Mouse (Mus musculus): ENCODE data around the gene Gtpbp1. TPM values are rescaled to one million over a fixed set of nuclear protein-coding genes. Genes with fewer than 3 reads are reported as not detected.

Gene Gtpbp1
- polyA plus RNA-seq, 1 experiment from 2014 or later: 47.2 TPM

- peak overlapping the region; percentile 95 for H3K4me3 ChIP-seq
- H3K9me3 ChIP-seq (replicated peaks): no peaks in the 10 kb centered on the region
- no peak for ATAC-seq
- peak overlapping the region; percentile 94 for H3K27ac ChIP-seq
- peaks cover 68% of the 10 kb centered on the region for H3K4me1 ChIP-seq
- H3K4me2 ChIP-seq: peak overlapping the region; percentile 85
- no peaks in the 10 kb centered on the region for H3K36me3 ChIP-seq (ENCODE audit: poor library complexity, severe bottlenecking)
- peak overlapping the region; percentile 92 for H3K9ac ChIP-seq
- H3K27me3 ChIP-seq: no peaks in the 10 kb centered on the region
- WGBS: under 1% methylated on average over 29 of the region's 33 CpGs
Measured at GRCm38 (mm10) chr15:79687175-79687574, 3.5 kb upstream of the Gtpbp1 start.

GRCm38 (mm10) chr15:79687646-79688267 lies 2.9 kb upstream of the Gtpbp1 start, which contains the start of gene Josd1:
Josd1 (minus strand) TSS chr15:79687919.
- Histone ChIP-seq H3K9ac (peak within 1 kb of the TSS; percentile 92), H3K27me3 (no peaks in the 10 kb centered on the region), H3K4me1 (peaks cover 71% of the 10 kb centered on the region), H3K36me3 (ENCODE audit: poor library complexity, severe bottlenecking) (no peaks in the 10 kb centered on the region), H3K9me3 (replicated peaks) (no peaks in the 10 kb centered on the region), H3K27ac (peak within 1 kb of the TSS; percentile 94), H3K4me3 (peak within 1 kb of the TSS; percentile 95), H3K4me2 (peak within 1 kb of the TSS; percentile 85)
- ATAC-seq: peak; percentile 54
- under 1% methylated on average over 56 of the region's 72 CpGs for WGBS

- 2% methylated on average over 8 of the region's 8 CpGs for WGBS
- no peak for ATAC-seq
- peaks cover 71% of the 10 kb centered on the region for H3K4me1 ChIP-seq
Measured at GRCm38 (mm10) chr15:79688268-79688956, 2.2 kb upstream of the Gtpbp1 start.

GRCm38 (mm10) chr15:79689662-79690425 lies 801 bp upstream of the Gtpbp1 start:
- Histone ChIP-seq H3K27me3 (no peaks in the 10 kb centered on the region), H3K4me2 (peak overlapping the region; percentile 97), H3K4me3 (peak overlapping the region; percentile 69), H3K36me3 (ENCODE audit: poor library complexity, severe bottlenecking) (peaks cover 9% of the 10 kb centered on the region), H3K4me1 (peaks cover 62% of the 10 kb centered on the region), H3K9me3 (replicated peaks) (no peaks in the 10 kb centered on the region), H3K27ac (peak overlapping the region; percentile 54), H3K9ac (peak overlapping the region; percentile 48; the same call in 1 of the 2 replicates)
- 13% methylated on average over 24 of the region's 24 CpGs for WGBS
- no peak for ATAC-seq

More at GRCm38 (mm10) chr15:79688268-79688956, 2.2 kb upstream of the Gtpbp1 start:
- peak overlapping the region; percentile 85 for H3K4me2 ChIP-seq
- no peaks in the 10 kb centered on the region for H3K27me3 ChIP-seq
- peak overlapping the region; percentile 92 for H3K9ac ChIP-seq
- no peaks in the 10 kb centered on the region for H3K36me3 ChIP-seq (ENCODE audit: poor library complexity, severe bottlenecking)
- peak overlapping the region; percentile 95 for H3K4me3 ChIP-seq
- H3K27ac ChIP-seq: peak overlapping the region; percentile 94
- no peaks in the 10 kb centered on the region for H3K9me3 ChIP-seq (replicated peaks)

- ATAC-seq: peak; percentile 6
Measured at GRCm38 (mm10) chr15:79691023-79691508, 421 bp downstream of the Gtpbp1 start.

DNA sequence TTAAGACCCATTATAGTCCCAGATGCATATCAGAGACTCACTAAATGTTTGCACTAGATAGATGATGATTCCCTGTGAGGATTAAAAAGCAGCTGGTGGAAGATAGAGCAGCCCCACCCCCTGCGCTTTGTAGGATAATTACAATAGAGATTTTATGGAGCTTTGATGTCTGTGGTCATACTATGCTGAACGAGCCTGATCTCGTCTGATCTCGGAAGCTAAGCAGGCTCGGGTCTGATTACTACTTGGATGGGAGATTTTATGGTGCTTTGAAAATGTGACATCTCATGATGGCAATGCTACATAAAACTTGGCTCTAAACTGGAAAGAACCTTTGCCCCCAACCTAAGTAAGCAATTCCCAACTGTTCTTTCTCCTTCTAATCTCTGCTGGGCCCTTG lies 1.7 kb downstream of the Gtpbp1 start:
- no peaks in the 10 kb centered on the region for H3K9me3 ChIP-seq (replicated peaks)
- WGBS: 71% methylated on average over 5 of the region's 5 CpGs
- peak overlapping the region; percentile 97 for H3K4me2 ChIP-seq
- H3K9ac ChIP-seq: peak overlapping the region; percentile 93; the same call in 1 of the 2 replicates
- no peak overlapping the region for H3K27ac ChIP-seq
- H3K4me1 ChIP-seq: peaks cover 48% of the 10 kb centered on the region
- H3K36me3 ChIP-seq (ENCODE audit: poor library complexity, severe bottlenecking): peaks cover 25% of the 10 kb centered on the region
- H3K27me3 ChIP-seq: no peaks in the 10 kb centered on the region
- H3K4me3 ChIP-seq: peak overlapping the region; percentile 69
- no peak for ATAC-seq

More at GRCm38 (mm10) chr15:79691023-79691508, 421 bp downstream of the Gtpbp1 start:
- H3K9ac ChIP-seq: peak overlapping the region; percentile 93
- peak overlapping the region; percentile 88 for H3K27ac ChIP-seq
- WGBS: under 1% methylated on average over 26 of the region's 53 CpGs
- no peaks in the 10 kb centered on the region for H3K27me3 ChIP-seq
- peak overlapping the region; percentile 97 for H3K4me2 ChIP-seq
- H3K4me3 ChIP-seq: peak overlapping the region; percentile 69
- H3K9me3 ChIP-seq (replicated peaks): no peaks in the 10 kb centered on the region
- peaks cover 17% of the 10 kb centered on the region for H3K36me3 ChIP-seq (ENCODE audit: poor library complexity, severe bottlenecking)
- H3K4me1 ChIP-seq: peaks cover 50% of the 10 kb centered on the region

DNA sequence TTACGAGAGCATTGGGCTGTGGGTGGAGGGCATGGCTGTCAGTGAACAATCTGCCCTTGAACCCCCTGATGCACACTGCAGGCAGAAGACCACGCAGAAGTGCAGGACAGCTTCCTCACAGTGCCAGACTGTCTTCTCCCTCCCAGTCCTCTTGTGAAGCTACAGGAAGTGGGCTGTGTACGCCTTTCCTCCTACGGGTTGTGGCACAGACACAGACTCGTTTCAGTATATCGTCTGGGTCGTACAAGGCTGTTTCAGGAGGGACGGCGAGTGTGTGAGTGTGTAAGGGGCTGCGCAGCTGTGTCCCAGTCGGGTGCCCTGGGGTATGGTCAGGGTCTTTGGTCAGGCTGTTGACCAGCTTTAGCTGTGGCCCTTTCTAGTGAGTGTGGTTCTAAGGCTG lies 3.1 kb downstream of the Gtpbp1 start:
- 95% methylated on average over 11 of the region's 11 CpGs for WGBS
- H3K27ac ChIP-seq: no peak overlapping the region
- H3K36me3 ChIP-seq (ENCODE audit: poor library complexity, severe bottlenecking): peaks cover 25% of the 10 kb centered on the region
- H3K9me3 ChIP-seq (replicated peaks): no peaks in the 10 kb centered on the region
- ATAC-seq: no peak
- no peak overlapping the region for H3K9ac ChIP-seq
- peaks cover 49% of the 10 kb centered on the region for H3K4me1 ChIP-seq
- H3K4me3 ChIP-seq: no peak overlapping the region
- H3K4me2 ChIP-seq: no peak overlapping the region
- no peaks in the 10 kb centered on the region for H3K27me3 ChIP-seq

- Histone ChIP-seq H3K9me3 (replicated peaks) (no peaks in the 10 kb centered on the region), H3K4me3 (no peak overlapping the region), H3K4me1 (peaks cover 47% of the 10 kb centered on the region), H3K9ac (no peak overlapping the region), H3K27ac (no peak overlapping the region), H3K4me2 (no peak overlapping the region), H3K36me3 (ENCODE audit: poor library complexity, severe bottlenecking) (peaks cover 31% of the 10 kb centered on the region), H3K27me3 (no peaks in the 10 kb centered on the region)
- WGBS: 93% methylated on average over 4 of the region's 4 CpGs
- ATAC-seq: no peak
Measured at GRCm38 (mm10) chr15:79694512-79694911, 3.9 kb downstream of the Gtpbp1 start.

DNA sequence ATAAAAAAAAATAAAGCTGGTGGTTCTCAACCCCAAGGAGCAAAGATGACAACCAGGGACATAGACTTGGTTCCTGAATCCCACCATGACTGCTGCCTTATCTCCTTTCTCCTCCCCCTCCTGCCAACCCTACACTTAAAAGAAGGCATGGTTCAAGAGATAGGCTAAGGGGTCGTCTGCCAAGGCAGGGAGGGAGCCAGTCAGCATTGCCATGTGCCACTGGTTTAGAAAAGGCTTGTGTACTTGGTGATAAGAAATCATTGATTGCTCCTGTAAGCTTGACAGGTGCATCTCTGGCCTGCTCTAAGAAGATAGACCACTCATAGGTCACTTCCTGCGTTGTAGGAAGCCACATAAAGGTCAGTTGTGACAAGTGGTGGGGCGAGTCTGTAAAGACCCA lies 4.9 kb downstream of the Gtpbp1 start:
- H3K4me3 ChIP-seq: no peak overlapping the region
- no peak for ATAC-seq
- WGBS: 73% methylated on average over 3 of the region's 3 CpGs
- peaks cover 41% of the 10 kb centered on the region for H3K4me1 ChIP-seq
- no peaks in the 10 kb centered on the region for H3K27me3 ChIP-seq
- H3K9ac ChIP-seq: no peak overlapping the region
- H3K36me3 ChIP-seq (ENCODE audit: poor library complexity, severe bottlenecking): peaks cover 31% of the 10 kb centered on the region
- no peak overlapping the region for H3K27ac ChIP-seq
- no peak overlapping the region for H3K4me2 ChIP-seq
- H3K9me3 ChIP-seq (replicated peaks): no peaks in the 10 kb centered on the region

DNA sequence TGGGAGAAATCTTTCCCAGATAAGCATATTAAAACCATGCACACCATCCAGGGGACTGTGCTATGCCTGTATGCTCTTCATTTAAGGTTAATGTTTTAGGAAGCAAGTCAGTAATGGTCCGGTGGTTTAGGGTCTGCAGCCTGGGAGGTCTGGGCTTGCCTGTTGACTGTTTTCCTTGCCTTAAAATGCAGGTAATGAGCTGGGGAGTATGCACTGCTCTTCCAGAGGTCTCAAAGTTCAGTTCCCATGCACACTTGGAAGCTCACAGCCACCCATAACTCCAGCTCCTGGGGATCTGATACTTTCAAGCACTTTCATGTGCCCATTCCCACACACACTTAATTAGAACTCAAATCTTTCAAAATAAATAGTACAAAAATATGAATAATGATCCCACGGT lies 5.9 kb downstream of the Gtpbp1 start:
- Histone ChIP-seq H3K36me3 (ENCODE audit: poor library complexity, severe bottlenecking) (peaks cover 31% of the 10 kb centered on the region), H3K4me2 (no peak overlapping the region), H3K9ac (no peak overlapping the region), H3K4me1 (peaks cover 37% of the 10 kb centered on the region), H3K27ac (peak overlapping the region; percentile 80), H3K4me3 (no peak overlapping the region), H3K9me3 (replicated peaks) (no peaks in the 10 kb centered on the region), H3K27me3 (no peaks in the 10 kb centered on the region)
- no peak for ATAC-seq
- 95% methylated on average over 2 of the region's 2 CpGs for WGBS

GRCm38 (mm10) chr15:79697011-79697410 lies 6.4 kb downstream of the Gtpbp1 start:
- no peak overlapping the region for H3K9ac ChIP-seq
- no peak overlapping the region for H3K4me2 ChIP-seq
- H3K27ac ChIP-seq: peak overlapping the region; percentile 80
- no peaks in the 10 kb centered on the region for H3K27me3 ChIP-seq
- no peaks in the 10 kb centered on the region for H3K9me3 ChIP-seq (replicated peaks)
- peaks cover 32% of the 10 kb centered on the region for H3K4me1 ChIP-seq
- peak; percentile 67 for ATAC-seq
- H3K36me3 ChIP-seq (ENCODE audit: poor library complexity, severe bottlenecking): peaks cover 31% of the 10 kb centered on the region
- H3K4me3 ChIP-seq: no peak overlapping the region
- WGBS: 61% methylated on average over 6 of the region's 6 CpGs

Measured in forebrain, embryonic 13.5 days (tissue).